Mouse (Mus musculus) midbrain, embryonic 14.5 days (tissue): Measurements from ENCODE around the gene Myo1b. TPM values are rescaled to one million over a fixed set of nuclear protein-coding genes. Genes with fewer than 3 reads are reported as not detected.
A peak's percentile ranks its signal among the peaks of the same experiment; 100 is the strongest.

ENCODE experiments used
- ATAC-seq: fragments of 200-750 bp; cut with Nextera tagmentation; 2 replicates; pipeline ENCODE4 v1.8.0; 2017; ENCODE audit warnings: moderate number of reproducible peaks, moderate library complexity; ENCODE audit not compliant: low FRiP score, low TSS enrichment
- DNase-seq: peaks from one replicate; pipeline ENCODE4 v3.0.0-alpha.2; 2015
- H3K27ac ChIP-seq: fragments of 300-500 bp; sonication (generic); replicated peaks from 2 replicates; pipeline ENCODE4 v1.5.1; 2014; ENCODE audit warnings: mild to moderate bottlenecking, low read depth, low read length, moderate library complexity
- H3K27me3 ChIP-seq: fragments of 300-500 bp; sonication (generic); 2 replicates; pipeline ENCODE4 v1.6.1; 2014; ENCODE audit warnings: low read length, control low read depth, mixed read lengths; ENCODE audit not compliant: control insufficient read depth, insufficient read depth
- H3K36me3 ChIP-seq: fragments of 300-500 bp; sonication (generic); 2 replicates; pipeline ENCODE4 v1.6.1; 2014; ENCODE audit warnings: low read length, control low read depth; ENCODE audit not compliant: control insufficient read depth, insufficient read depth
- H3K4me1 ChIP-seq: fragments of 300-500 bp; sonication (generic); 2 replicates; pipeline ENCODE4 v1.6.1; 2014; ENCODE audit warnings: mild to moderate bottlenecking, antibody characterized with exemption, low read length, control low read depth; ENCODE audit not compliant: control insufficient read depth, insufficient read depth
- H3K4me2 ChIP-seq: fragments of 300-500 bp; sonication (generic); 2 replicates; pipeline ENCODE4 v1.6.1; 2014; ENCODE audit warnings: mild to moderate bottlenecking, low read length, moderate library complexity
- H3K4me3 ChIP-seq: fragments of 300-500 bp; sonication (generic); replicated peaks from 2 replicates; pipeline ENCODE4 v1.5.1; 2014; ENCODE audit warnings: low read depth, low read length
- H3K9ac ChIP-seq: fragments of 300-500 bp; sonication (generic); replicated peaks from 2 replicates; pipeline ENCODE4 v1.6.1; 2014; ENCODE audit warnings: mild to moderate bottlenecking, low read length, moderate library complexity
- H3K9me3 ChIP-seq: fragments of 300-500 bp; sonication (generic); 2 replicates; pipeline ENCODE4 v1.6.1; 2016; ENCODE audit warnings: low read length, control low read depth, mixed read lengths; ENCODE audit not compliant: control insufficient read depth
- WGBS: fragments of 180-500 bp; shearing (Covaris S2); extraction: QIAGEN DNeasy Blood & Tissue Kit; methylation state at CpG from one replicate; pipeline ENCODE4 v1.1.7; 2014; 5-methylcytosine and 5-hydroxymethylcytosine counted together
- polyA plus RNA-seq: library from polyadenylated mRNA; unstranded; fragments of >200 nt; fragmentation: Nextera tagmentation; extraction: Ambion mirVana; gene quantifications from 2 replicates; pipeline ENCODE4 v1.2.1, GENCODE M21; 2014

The Myo1b gene
- polyA plus RNA-seq, 1 experiment from 2014 or later: 93.1 TPM

DNA sequence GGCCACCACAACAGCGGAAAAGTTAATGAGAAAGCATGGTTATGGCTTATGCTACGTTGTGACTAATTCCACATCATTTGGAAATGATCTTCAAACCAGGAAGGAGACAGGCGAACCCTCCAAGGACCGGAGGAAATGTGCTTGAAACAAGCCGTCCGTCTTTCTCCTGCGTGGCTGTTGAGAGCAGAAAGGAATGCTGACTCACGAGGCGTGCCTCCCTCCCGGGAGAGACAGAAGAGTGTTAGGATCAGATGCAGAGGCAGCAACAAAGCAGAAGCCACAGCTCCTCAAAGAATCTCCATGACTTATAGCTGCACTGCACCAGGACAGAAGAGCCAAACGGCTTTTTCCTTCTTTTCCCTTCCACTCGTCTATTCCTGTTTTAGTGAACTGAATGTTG lies 168.4 kb downstream of the Myo1b start:
- peaks cover 14% of the 10 kb centered on the region; the same call in 1 of the 2 replicates for H3K36me3 ChIP-seq
- no peak for ATAC-seq
- no peak overlapping the region for H3K4me2 ChIP-seq
- WGBS: 25% methylated on average over 12 of the region's 12 CpGs
- H3K9me3 ChIP-seq: no peaks in the 10 kb centered on the region
- H3K9ac ChIP-seq: no peak overlapping the region
- no peaks in the 10 kb centered on the region; the same call in 1 of the 2 replicates for H3K4me1 ChIP-seq
- no peaks in the 10 kb centered on the region for H3K27me3 ChIP-seq
- DNase-seq: peak; percentile 47
- no peak overlapping the region for H3K4me3 ChIP-seq
- H3K27ac ChIP-seq: no peak overlapping the region

DNA sequence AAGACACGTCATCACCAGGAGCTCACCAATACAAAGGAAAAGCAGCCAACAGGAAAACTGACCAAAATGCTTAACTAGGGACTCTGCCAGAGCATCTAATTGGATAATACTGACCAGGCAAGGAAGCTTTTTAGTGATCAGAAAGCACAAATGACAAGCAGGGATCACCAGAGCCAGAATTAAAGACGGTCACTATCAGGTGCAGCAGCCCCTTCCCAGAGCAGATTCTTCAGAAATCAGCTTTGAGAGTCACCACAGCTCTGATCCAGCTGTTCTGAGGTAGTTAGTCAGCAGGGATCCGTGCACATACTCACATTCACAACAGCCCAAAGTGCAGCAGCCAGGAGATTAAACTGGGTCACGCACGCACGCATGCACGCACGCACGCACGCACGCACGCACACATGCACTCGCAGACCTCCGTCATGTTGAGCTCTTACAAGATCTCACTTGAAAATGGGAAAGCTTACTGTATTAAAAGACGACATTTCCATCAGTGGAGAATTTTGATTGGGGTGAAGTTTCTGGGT lies 169.1 kb downstream of the Myo1b start:
- DNase-seq (no peak), ATAC-seq (no peak)
- no peak overlapping the region for H3K4me3 ChIP-seq
- peaks cover 9% of the 10 kb centered on the region; the same call in 1 of the 2 replicates for H3K36me3 ChIP-seq
- H3K27ac ChIP-seq: no peak overlapping the region
- 70% methylated on average over 15 of the region's 15 CpGs for WGBS
- H3K9ac ChIP-seq: no peak overlapping the region
- no peak overlapping the region for H3K4me2 ChIP-seq
- H3K27me3 ChIP-seq: no peaks in the 10 kb centered on the region
- H3K4me1 ChIP-seq: no peaks in the 10 kb centered on the region; the same call in 1 of the 2 replicates
- no peaks in the 10 kb centered on the region for H3K9me3 ChIP-seq

DNA sequence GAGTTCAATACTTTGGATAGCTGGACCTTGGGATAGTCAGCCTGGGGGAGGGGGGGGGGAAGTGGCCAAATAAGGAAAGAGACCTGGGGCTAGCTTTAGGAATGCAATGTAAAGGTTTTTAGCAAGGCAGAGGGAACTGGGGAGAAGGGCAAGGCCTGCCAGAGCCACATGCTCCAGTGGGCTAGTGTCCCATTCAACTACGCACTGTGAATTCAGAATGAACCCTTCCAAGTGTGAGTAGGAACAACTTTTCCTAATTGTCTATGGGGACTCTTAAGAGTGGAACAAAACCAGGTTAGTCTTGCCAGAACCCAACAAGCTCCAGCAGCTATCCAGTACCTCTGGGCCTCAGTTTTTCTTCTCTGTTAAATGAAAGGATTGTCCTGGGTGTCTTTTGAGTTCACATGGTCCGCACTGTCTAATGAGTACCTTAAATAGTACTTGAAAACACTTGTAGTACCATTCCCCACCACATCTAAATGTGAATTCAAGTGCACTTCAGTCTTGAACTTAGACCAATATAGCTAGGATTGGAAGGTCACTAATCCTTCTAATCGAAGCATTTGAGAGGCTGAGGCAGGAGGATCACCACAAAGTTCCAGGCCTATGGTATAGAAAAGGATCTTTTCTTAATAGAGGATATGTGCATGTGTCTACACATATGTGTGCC lies 172.0 kb downstream of the Myo1b start:
- H3K9ac ChIP-seq: no peak overlapping the region
- H3K27me3 ChIP-seq: no peaks in the 10 kb centered on the region
- H3K27ac ChIP-seq: no peak overlapping the region
- H3K36me3 ChIP-seq: peaks cover under 1% of the 10 kb centered on the region; the same call in 1 of the 2 replicates
- H3K4me2 ChIP-seq: no peak overlapping the region
- H3K4me1 ChIP-seq: no peaks in the 10 kb centered on the region; the same call in 1 of the 2 replicates
- DNase-seq (no peak), ATAC-seq (no peak)
- 98% methylated on average over 3 of the region's 3 CpGs for WGBS
- H3K9me3 ChIP-seq: no peaks in the 10 kb centered on the region
- H3K4me3 ChIP-seq: no peak overlapping the region

DNA sequence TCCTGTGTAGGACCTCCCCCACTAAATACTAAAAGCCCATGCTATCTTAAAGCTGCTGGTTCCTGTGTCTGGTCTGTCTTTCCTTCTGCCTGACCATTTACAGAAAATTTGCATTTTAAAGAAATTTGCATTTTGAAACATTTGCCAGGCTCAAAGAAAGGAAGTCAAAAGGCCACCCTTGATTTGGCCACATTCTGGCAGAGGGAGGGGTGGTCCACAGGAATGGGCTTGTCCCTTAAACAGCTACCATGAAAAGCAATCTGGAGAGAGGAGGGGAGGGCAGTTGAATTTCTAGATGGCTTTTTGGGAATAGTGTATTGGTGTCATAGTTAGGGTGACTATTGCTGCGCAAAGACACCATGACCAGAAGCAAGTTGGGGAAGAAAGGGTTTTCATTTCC lies 173.3 kb downstream of the Myo1b start:
- Histone ChIP-seq H3K4me3 (no peak overlapping the region), H3K27me3 (no peaks in the 10 kb centered on the region), H3K36me3 (no peaks in the 10 kb centered on the region), H3K4me2 (no peak overlapping the region), H3K27ac (no peak overlapping the region), H3K9me3 (no peaks in the 10 kb centered on the region), H3K4me1 (no peaks in the 10 kb centered on the region; the same call in 1 of the 2 replicates), H3K9ac (no peak overlapping the region)
- ATAC-seq (no peak), DNase-seq (no peak)
- 95% methylated on average over 1 of the region's 1 CpGs for WGBS

DNA sequence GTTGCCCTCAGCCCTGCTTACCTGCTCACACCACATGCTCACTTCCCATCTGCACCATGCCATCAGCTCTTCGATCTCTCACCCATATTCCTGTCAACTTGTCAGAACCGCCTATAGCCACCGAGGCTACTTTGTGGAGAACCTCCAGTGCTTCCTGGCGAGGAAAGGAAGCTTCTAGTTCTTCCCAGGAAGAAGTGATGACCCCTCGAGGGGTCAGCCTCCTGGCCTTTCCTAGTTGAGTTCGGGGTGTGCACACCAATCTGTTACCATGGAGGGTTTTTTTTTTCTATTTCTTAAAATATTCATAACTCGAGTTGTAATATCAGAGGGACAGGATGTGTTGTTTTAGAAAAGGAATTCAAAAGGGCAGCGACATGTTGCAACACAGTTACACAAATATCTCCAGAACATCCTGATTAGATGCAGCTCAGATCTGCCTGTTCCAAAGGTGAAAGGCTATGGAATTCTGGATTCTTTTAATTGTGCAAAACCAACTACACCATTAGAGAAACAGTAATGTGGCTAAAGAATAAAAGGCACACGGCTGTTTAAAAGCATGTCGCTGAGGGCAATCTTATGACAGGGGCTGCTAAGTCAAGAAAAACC lies 175.1 kb downstream of the Myo1b start:
- ATAC-seq (no peak), DNase-seq (no peak)
- no peaks in the 10 kb centered on the region for H3K27me3 ChIP-seq
- WGBS: 92% methylated on average over 10 of the region's 10 CpGs
- H3K4me2 ChIP-seq: no peak overlapping the region
- no peak overlapping the region for H3K4me3 ChIP-seq
- H3K9me3 ChIP-seq: no peaks in the 10 kb centered on the region
- no peak overlapping the region for H3K27ac ChIP-seq
- no peaks in the 10 kb centered on the region for H3K4me1 ChIP-seq
- no peak overlapping the region for H3K9ac ChIP-seq
- H3K36me3 ChIP-seq: no peaks in the 10 kb centered on the region

DNA sequence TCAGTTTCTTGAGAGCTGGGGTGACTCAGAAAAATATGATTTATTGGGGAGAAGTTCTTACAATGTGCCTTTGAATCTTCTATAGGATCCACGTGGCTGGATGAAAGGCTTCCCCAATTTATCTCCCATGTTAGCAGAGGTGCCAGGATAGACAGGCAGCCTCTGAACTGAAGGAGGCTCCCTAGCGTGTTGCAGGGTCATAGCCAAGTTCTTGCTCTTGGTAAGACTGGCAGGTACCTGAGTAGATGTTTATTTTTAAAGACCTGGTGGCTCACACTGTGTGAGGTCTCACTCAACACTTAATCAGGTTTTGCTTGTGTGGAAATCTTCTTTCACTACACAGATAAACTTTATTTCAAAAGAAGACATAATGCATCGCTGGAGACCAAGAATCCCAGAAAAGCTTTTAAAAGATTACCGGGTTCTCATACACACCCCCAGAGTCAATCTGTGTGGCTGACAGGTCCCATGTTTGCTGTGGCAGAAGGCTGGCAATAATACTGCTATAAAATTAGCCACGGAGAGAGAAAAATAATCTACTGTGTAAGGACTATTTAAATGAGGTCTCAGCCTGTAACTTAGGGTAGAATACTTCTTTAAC lies 176.5 kb downstream of the Myo1b start:
- H3K36me3 ChIP-seq: no peaks in the 10 kb centered on the region
- no peak overlapping the region for H3K9ac ChIP-seq
- H3K4me2 ChIP-seq: no peak overlapping the region
- ATAC-seq: no peak
- 84% methylated on average over 5 of the region's 5 CpGs for WGBS
- no peak overlapping the region for H3K4me3 ChIP-seq
- H3K4me1 ChIP-seq: no peaks in the 10 kb centered on the region
- no peak overlapping the region for H3K27ac ChIP-seq
- DNase-seq: no peak
- H3K9me3 ChIP-seq: no peaks in the 10 kb centered on the region
- H3K27me3 ChIP-seq: no peaks in the 10 kb centered on the region

DNA sequence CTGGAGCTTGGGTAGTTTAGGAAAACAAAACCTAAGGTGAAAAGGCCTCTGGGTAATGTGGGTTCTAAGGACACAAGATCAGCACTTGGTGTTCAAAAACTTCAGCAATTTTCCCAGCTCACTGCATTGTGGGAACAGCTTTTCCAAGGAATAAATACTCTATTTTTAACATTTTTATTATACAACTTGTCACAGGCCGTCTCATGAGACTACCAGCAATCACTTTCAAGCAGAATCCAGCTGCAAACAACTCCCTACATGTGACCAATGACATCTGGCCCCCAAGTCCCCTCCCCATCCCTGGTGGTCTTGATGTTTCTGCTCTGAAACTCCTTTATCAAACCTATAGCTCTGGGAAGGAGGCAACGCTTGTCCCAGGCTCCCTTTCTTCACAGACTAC lies 179.0 kb downstream of the Myo1b start:
- H3K9ac ChIP-seq: no peak overlapping the region
- ATAC-seq (no peak), DNase-seq (no peak)
- no peak overlapping the region for H3K4me3 ChIP-seq
- no peaks in the 10 kb centered on the region for H3K9me3 ChIP-seq
- no peaks in the 10 kb centered on the region for H3K27me3 ChIP-seq
- H3K4me1 ChIP-seq: no peaks in the 10 kb centered on the region
- no peaks in the 10 kb centered on the region for H3K36me3 ChIP-seq
- no peak overlapping the region for H3K27ac ChIP-seq
- H3K4me2 ChIP-seq: no peak overlapping the region
- WGBS: 70% methylated on average over 2 of the region's 2 CpGs

DNA sequence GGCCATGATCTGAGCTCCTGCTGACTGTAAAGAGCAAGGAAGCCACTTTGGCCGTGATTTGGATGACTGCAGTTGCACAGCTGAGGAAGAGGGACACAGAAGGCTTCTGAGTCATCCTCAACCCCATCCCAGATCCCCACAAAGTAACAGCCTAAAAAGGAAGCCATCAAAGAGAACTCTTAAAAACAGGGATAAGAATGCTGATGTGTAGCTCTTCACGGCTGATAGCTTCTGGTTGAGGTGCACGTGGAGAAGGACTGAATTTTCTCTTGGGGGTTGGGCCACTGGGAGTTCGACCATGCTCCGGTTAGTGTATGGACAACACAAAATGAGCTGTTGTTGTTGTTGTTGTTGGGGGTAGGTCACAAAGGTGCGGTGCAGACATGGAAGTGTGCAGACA lies 181.2 kb downstream of the Myo1b start:
- Histone ChIP-seq H3K9me3 (no peaks in the 10 kb centered on the region), H3K4me2 (no peak overlapping the region), H3K27me3 (no peaks in the 10 kb centered on the region), H3K4me1 (no peaks in the 10 kb centered on the region), H3K36me3 (no peaks in the 10 kb centered on the region), H3K4me3 (no peak overlapping the region), H3K9ac (no peak overlapping the region), H3K27ac (no peak overlapping the region)
- WGBS: 79% methylated on average over 6 of the region's 6 CpGs
- ATAC-seq (no peak), DNase-seq (no peak)
